Mouse (Mus musculus) erythroblast, embryonic 14.5 days (primary cell): ENCODE results near the gene Adgrl2.

ENCODE experiments used
- GATA1 ChIP-seq: IDR thresholded peaks from 2 replicates; pipeline ENCODE4 v1.6.1; 2012; ENCODE audit warnings: low read length, inconsistent platforms, mixed read lengths
- TAL1 ChIP-seq: IDR thresholded peaks from 3 replicates; pipeline ENCODE4 v1.6.1; 2012; ENCODE audit warnings: low read length, inconsistent platforms, mixed read lengths

GRCm38 (mm10) chr3:148817491-148817890 lies 172.9 kb downstream of the Adgrl2 start:
- TF ChIP-seq GATA1 (no peak), TAL1 (no peak)
